Mouse (Mus musculus) gastrocnemius, adult 2 months (tissue): ENCODE data around the gene Gpr83. TPM values are rescaled to one million over a fixed set of nuclear protein-coding genes. Genes with fewer than 3 reads are reported as not detected.

Experiments
- DNase-seq: peaks from one replicate; pipeline ENCODE4 v3.0.0; 2022
- H3K27ac ChIP-seq: fragments of 200-600 bp; 2 replicates; pipeline ENCODE4 v1.8.1; 2022; ENCODE audit warnings: mild to moderate bottlenecking
- H3K4me3 ChIP-seq: fragments of 200-600 bp; 2 replicates; pipeline ENCODE4 v1.8.1; 2022; ENCODE audit warnings: mild to moderate bottlenecking, moderate library complexity
- CTCF ChIP-seq: fragments of 200-600 bp; IDR thresholded peaks from 2 replicates; pipeline ENCODE4 v1.8.1; 2022; ENCODE audit warnings: antibody characterized with exemption, mild to moderate bottlenecking, moderate library complexity
- intact Hi-C: fragments of 180-260 bp; cut with DNase I; formaldehyde crosslinking; loops from one replicate; pipeline ENCODE4 v1.15.1; 2025
- total RNA-seq, 2 experiments: library from RNA; stranded (reverse); gene quantifications; 2 replicates each; pipeline ENCODE4 v1.2.3; 2021

Gpr83 gene
- total RNA-seq, 2 experiments from 2014 or later: not detected

DNA sequence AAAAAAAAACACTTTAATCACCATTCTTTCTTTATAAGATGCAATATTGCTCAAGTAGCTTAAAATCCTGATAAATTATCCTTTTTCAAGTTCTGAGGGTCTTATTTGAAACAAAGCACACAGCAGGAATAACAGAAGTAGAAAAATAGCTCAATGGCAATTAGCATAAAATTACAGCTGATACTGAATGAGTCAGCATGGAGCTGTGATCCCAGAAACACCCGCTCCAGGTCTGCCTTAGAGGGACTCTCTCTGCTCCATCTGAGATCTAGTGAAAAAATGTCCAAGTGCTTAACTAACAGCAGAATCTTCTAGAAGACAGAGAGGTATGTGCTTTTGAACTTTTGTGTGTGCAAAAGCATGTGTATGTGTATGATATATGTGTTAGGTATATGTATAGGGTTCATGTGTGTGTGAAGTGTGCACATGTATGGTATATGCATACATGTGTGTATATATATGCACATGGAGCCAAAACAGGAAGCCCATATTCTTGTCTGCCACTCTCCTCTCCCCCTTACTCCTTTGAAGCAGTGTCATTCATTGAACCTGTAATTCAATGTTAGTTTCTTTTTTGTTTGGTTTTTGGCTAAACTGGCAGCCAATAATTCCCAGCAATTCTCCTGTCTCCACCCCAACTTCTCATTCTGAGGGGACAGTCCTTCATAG is 11.6 kb upstream of the Gpr83 start:
- no peak for TF ChIP-seq CTCF
- DNase-seq: no peak
- intact Hi-C loops: no loop called here
- Histone ChIP-seq H3K27ac (no peak overlapping the region), H3K4me3 (no peak overlapping the region)

DNA sequence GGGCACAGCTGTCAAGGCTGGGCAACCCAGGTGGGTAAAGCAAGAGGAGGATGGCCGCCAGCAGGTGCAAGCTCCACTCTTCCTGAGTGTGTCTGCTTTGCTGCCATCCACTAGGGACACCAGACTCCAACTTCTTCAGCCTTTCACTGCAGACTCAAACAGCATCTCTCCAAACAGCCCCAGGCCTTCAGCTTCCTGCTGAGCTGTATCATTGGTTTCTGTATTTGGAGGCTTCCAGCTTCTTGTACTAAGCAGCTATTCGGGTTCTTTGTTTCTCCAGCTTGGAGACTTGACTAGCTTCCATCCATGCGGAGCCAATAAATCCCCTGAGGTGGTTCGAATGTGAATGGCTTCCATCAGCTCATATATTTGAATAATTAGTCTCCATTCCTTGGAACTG is 5.4 kb upstream of the Gpr83 start:
- DNase-seq: no peak
- no peak overlapping the region for H3K4me3 ChIP-seq
- intact Hi-C loops: no loop called here

DNA sequence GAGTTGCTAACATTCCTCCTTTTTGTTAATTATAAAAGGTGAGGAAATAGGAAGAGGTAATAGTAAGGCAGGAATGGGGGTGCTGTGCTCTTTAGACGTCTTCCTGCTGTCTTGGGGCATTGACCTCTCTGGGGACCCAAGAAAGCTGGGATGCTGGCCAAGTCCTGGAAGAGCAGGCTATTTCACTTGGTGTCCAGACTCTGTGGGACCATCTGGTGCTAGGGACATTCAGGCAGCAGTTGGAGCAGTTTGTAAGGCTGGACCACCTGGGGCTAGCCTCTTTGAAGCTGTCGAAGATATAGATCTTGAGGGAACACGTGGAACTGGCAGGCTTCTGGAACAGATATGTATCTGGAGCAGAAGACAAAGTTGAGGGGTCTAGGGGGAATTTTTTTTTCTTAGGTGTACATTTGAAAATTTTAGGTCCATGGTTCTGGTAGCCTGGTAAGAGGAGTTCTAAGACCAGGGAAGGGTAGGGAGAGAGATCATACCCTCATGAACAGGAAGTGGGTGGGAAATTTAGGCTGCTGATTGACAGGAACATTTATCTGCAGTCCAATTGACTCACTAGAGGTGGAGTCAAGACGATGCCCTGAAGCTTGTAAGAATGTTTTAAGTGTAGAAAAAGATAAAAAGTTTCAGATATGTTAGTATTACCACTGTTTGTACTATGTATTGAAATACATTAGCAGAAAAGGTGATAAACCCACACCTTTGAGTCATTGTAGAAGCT is 2.9 kb upstream of the Gpr83 start:
- Histone ChIP-seq H3K4me3 (no peak overlapping the region), H3K27ac (no peak overlapping the region)
- intact Hi-C loops: no loop called here
- no peak for TF ChIP-seq CTCF
- DNase-seq: no peak

More for the DNA sequence above, 5.4 kb upstream of the Gpr83 start:
- no peak overlapping the region for H3K27ac ChIP-seq
- TF ChIP-seq CTCF: no peak

DNA sequence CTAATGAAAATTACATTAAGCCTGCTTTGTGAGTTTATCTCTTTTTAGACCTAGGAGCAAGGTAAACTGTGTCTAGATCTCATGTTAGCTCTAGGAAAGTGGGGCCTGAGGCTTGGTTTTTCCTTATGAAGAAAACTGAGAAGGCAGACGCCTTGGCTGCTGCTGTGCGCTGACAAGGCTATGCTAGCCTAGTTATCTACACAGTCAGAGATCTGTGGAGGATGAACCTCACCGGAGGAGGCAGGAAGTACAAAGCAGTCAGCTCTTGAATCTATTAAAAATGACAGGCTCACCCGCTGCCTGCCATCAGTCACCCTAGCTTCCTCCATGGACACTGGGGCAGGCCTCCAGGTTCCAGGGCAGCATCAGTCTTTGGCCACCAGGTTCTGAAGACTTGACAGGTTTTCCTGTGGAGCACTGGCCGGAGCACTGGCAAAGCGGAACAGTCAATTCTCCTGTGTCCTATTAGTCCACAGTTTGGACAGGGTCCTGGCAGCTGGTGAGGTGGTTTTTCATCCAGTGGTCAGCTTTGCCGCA is 1.8 kb upstream of the Gpr83 start:
- DNase-seq: no peak
- intact Hi-C loops: no loop called here
- Histone ChIP-seq H3K27ac (no peak overlapping the region), H3K4me3 (no peak overlapping the region)
- TF ChIP-seq CTCF: no peak

DNA sequence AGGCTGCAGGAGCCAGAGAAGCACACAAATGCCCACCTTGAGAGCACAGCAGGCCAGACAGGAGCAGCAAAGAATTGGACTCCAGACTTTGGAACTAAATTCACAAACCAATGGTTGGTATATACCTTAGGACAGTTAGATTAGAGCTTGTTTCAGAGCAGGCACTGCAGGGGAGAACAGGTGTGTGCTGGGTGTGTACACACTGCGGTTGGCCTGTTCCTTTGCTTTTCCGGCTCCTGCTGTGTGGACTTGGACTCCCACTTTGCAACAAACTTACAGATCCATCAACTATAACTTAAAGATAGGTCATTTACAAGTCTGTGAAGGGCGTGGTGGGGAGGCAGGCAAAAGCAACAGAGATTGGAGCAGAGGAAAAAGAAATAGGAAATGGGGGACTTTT is 1.2 kb upstream of the Gpr83 start:
- no peak overlapping the region for H3K4me3 ChIP-seq
- intact Hi-C loops: no loop called here
- H3K27ac ChIP-seq: no peak overlapping the region
- DNase-seq: no peak
- no peak for TF ChIP-seq CTCF

DNA sequence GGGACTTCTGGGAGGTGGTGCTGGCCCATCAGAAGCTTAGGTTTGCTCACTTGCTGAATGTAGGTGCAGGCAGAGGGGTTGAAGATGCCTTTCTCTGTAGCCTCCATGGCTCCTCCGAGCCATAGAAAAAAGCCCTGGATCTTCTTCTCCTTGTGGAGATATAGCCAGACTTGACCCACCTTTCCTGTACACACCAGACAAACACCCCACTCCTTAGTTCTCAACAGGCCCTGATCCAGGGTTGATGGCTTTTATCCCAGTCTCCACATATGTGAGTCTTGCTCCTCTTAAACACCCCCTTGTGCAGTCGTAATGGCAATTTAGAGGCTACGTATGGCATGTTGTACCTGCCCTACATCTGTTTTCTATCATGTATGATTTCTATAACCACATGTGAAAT is 3.1 kb downstream of the Gpr83 start:
- no peak for DNase-seq
- Histone ChIP-seq H3K4me3 (no peak overlapping the region), H3K27ac (no peak overlapping the region)
- intact Hi-C loops: no loop called here
- TF ChIP-seq CTCF: no peak

DNA sequence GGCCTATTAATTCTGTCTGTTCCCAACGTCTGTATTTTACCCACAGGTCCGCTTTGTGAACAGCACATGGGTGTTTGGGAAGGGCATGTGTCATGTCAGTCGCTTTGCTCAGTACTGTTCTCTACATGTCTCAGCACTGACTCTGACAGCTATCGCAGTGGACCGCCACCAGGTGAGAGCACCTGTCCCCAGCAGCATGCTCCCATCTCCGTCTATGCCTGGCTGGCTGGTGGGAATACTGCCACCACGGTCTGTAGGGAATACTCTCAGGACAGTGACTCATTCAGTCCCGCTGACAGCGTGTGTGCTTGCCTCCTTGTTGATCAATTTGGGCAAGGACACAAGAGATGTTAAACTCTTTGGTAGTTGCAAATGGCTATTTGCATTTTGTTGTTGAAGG is 4.7 kb downstream of the Gpr83 start:
- intact Hi-C loops: no loop called here
- Histone ChIP-seq H3K27ac (no peak overlapping the region), H3K4me3 (no peak overlapping the region)
- DNase-seq: no peak
- TF ChIP-seq CTCF: no peak

DNA sequence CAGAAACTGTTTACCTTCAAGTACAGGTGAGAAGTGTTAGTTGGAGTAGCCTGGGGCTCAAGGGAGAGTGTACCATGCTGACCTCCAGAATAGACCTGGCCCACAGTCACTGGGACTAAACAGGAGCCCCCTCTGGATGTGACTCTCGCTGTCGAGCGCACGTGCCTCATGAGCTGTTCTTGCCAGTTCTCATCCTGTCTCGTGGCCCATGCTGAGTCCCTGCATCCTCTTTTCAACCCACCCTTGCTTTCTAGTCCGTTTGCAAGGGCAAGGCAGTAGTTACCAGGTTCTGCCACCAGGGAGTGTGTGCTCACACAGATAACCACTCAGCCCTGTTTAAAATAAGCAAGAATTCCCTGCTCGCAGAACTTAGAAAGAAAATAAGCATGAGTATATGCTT is 6.9 kb downstream of the Gpr83 start:
- Histone ChIP-seq H3K4me3 (no peak overlapping the region), H3K27ac (no peak overlapping the region)
- no peak for DNase-seq
- intact Hi-C loops: loop anchor here (2.0 kb wide), 1 partner anchor 150 kb away; no protein-coding TSS in a partner anchor
- TF ChIP-seq CTCF: peak; percentile 60

DNA sequence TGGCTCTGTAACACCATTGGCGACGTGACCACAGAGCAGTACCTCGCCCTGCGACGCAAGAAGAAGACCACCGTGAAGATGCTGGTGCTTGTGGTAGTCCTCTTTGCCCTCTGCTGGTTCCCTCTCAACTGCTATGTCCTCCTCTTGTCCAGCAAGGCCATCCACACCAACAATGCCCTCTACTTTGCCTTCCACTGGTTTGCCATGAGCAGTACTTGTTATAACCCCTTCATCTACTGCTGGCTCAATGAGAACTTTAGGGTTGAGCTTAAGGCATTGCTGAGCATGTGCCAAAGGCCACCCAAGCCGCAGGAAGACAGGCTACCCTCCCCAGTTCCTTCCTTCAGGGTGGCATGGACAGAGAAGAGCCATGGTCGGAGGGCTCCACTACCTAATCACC is 8.3 kb downstream of the Gpr83 start:
- DNase-seq: no peak
- H3K27ac ChIP-seq: no peak overlapping the region
- no peak overlapping the region for H3K4me3 ChIP-seq
- TF ChIP-seq CTCF: no peak
- intact Hi-C loops: no loop called here

DNA sequence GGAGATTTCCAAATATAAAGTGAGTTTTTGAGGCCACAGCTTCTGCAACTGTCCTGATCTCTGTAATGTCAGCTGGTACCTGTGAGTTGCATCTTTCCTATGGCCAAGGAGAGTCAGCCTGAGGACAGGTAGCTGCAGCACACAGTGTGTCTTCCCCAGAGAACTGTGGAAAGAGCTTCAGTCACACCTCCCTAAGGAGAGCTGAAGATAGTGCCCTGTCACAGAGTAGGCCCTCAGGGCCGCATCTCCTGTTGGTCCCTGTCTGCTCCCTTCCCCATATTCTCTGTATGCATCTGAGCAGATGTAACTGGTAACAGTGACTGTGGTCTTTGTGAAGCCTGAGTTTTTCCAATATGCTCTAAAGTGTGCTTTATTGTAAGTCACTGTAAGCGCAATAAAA is 10.4 kb downstream of the Gpr83 start:
- Histone ChIP-seq H3K4me3 (no peak overlapping the region), H3K27ac (no peak overlapping the region)
- TF ChIP-seq CTCF: no peak
- DNase-seq: no peak
- intact Hi-C loops: no loop called here

DNA sequence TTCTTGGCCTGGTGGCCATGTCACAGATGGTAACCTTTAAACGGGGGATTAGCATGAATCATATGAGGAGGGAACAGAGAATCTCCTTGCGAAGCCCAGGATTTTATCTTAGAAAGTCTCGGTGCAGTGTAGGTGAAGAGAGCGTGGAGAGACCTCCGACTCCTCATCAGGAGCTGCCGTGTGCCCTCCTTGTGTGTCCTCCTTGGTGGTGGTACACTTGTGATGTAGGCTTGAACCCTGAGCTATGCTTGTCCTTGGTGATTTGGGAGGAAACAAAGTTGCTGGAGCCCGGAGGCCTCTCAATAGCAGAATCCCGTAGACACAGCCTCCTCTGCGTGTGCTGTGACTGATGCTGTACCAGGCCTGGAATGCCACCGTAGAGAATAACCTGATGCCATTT is 10.8 kb downstream of the Gpr83 start:
- H3K4me3 ChIP-seq: no peak overlapping the region
- no peak for TF ChIP-seq CTCF
- H3K27ac ChIP-seq: no peak overlapping the region
- DNase-seq: no peak
- intact Hi-C loops: no loop called here

DNA sequence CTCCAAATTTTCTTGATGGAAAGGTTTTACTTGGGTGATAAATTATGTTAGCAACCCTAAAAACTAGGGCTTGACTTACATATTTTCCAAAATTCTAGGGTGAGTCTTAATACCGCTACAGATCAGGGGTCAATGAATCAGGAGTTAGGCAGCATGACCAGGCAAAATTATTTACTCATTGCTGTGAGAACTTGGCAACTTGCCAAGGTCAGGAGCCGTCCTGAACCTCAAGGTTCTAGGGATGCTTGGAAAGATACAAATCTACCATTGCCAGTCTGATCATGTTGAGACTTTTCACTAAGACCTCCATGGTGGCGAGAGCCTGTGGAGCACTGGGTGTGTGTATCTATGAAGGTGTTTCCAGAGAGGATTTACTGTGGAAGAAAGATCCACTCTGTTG is 11.5 kb downstream of the Gpr83 start:
- no peak for DNase-seq
- no peak for TF ChIP-seq CTCF
- intact Hi-C loops: no loop called here
- H3K4me3 ChIP-seq: no peak overlapping the region
- H3K27ac ChIP-seq: no peak overlapping the region

DNA sequence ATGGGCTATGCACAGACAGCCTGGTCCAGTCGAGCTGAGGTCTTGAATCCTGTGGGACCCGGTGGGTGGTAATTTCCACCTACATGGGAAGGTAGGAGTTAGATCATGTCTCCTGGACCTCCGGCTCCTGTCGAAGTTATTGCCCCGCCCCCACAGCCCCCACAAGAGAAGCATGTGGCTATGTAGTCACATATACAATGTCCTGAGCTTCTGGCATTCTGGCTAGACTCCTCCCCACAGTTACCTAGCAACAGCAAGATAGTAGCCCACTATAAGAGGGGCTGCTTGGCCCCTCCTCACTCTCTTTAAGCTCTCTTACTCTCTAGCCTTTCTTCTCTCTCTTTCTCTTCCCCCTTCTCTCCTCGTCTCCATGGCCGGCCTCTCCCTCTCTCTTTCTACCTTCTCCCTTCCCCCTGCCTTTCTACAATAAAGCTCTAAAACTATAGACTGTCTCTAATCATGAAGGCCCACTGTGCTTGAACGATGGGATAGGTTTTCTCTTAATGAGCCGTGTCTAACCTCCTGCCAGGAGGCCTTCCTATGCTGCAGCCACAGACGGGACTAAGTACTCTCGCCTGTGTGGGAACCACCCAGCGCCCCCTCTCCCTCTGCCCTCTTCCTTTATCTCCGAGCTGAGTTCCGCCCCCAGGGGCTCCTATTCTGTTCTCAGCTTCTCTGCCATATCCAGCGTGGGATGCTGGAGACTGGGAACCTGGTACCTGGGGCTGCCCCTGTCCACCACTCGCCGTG is 12.3 kb downstream of the Gpr83 start:
- no peak for DNase-seq
- intact Hi-C loops: no loop called here
- TF ChIP-seq CTCF: no peak
- no peak overlapping the region for H3K27ac ChIP-seq
- no peak overlapping the region for H3K4me3 ChIP-seq
